Mouse (Mus musculus): ENCODE results near the gene Stard13. TPM values are rescaled to one million over a fixed set of nuclear protein-coding genes. Genes with fewer than 3 reads are reported as not detected.

Stard13 gene
- total RNA-seq, 2 experiments from 2014 or later, result 23.6 TPM

- DNase-seq, result no peak
- intact Hi-C loops (cut with DNase I), result no loop called here
Observed at GRCm38 (mm10) chr5:151074282-151074681, 159.4 kb downstream of the Stard13 start.

- intact Hi-C loops (cut with DNase I), result no loop called here
- no peak for DNase-seq
Observed at GRCm38 (mm10) chr5:151071430-151071829, 162.2 kb downstream of the Stard13 start.

- intact Hi-C loops (cut with DNase I), result no loop called here
Observed at GRCm38 (mm10) chr5:151070896-151071295, 162.7 kb downstream of the Stard13 start.

GRCm38 (mm10) chr5:151069569-151069968 lies 164.1 kb downstream of the Stard13 start:
- DNase-seq, result no peak

More at GRCm38 (mm10) chr5:151070896-151071295, 162.7 kb downstream of the Stard13 start:
- no peak for DNase-seq

GRCm38 (mm10) chr5:151066016-151066415 lies 167.6 kb downstream of the Stard13 start:
- no peak for DNase-seq
- intact Hi-C loops (cut with DNase I), result no loop called here

More at GRCm38 (mm10) chr5:151069569-151069968, 164.1 kb downstream of the Stard13 start:
- intact Hi-C loops (cut with DNase I), result no loop called here

GRCm38 (mm10) chr5:151065228-151065627 lies 168.4 kb downstream of the Stard13 start:
- DNase-seq, result no peak
- intact Hi-C loops (cut with DNase I), result no loop called here

GRCm38 (mm10) chr5:151061942-151062341 lies 171.7 kb downstream of the Stard13 start:
- no peak for DNase-seq
- intact Hi-C loops (cut with DNase I), result no loop called here

- DNase-seq, result no peak
- intact Hi-C loops (cut with DNase I), result no loop called here
Observed at GRCm38 (mm10) chr5:151060476-151060875, 173.2 kb downstream of the Stard13 start.

- intact Hi-C loops (cut with DNase I), result loop anchor here (5.0 kb wide), 1 partner anchor 308 kb away; no protein-coding TSS in a partner anchor
- DNase-seq, result no peak
Observed at GRCm38 (mm10) chr5:151059772-151060171, 173.9 kb downstream of the Stard13 start.

GRCm38 (mm10) chr5:151059352-151059751 lies 174.3 kb downstream of the Stard13 start:
- intact Hi-C loops (cut with DNase I), result loop anchor here (5.0 kb wide), 1 partner anchor 308 kb away; no protein-coding TSS in a partner anchor
- no peak for DNase-seq

- DNase-seq, result no peak
- intact Hi-C loops (cut with DNase I), result loop anchor here (5.0 kb wide), 1 partner anchor 310 kb away; no protein-coding TSS in a partner anchor
Observed at GRCm38 (mm10) chr5:151057716-151058115, 175.9 kb downstream of the Stard13 start.

GRCm38 (mm10) chr5:151056920-151057294 lies 176.7 kb downstream of the Stard13 start:
- intact Hi-C loops (cut with DNase I), result loop anchor here (5.0 kb wide), 1 partner anchor 310 kb away; no protein-coding TSS in a partner anchor
- DNase-seq, result peak in 1 of 2 experiments; percentile 57

- intact Hi-C loops (cut with DNase I), result loop anchor here (5.0 kb wide), 1 partner anchor 311 kb away; no protein-coding TSS in a partner anchor
- DNase-seq, result no peak
Observed at GRCm38 (mm10) chr5:151056255-151056919, 177.2 kb downstream of the Stard13 start.

GRCm38 (mm10) chr5:151055426-151056090 lies 178.1 kb downstream of the Stard13 start:
- DNase-seq, result no peak
- intact Hi-C loops (cut with DNase I), result loop anchor here (5.0 kb wide), 1 partner anchor 312 kb away; no protein-coding TSS in a partner anchor

GRCm38 (mm10) chr5:151054743-151055114 lies 178.9 kb downstream of the Stard13 start:
- DNase-seq, result no peak
- intact Hi-C loops (cut with DNase I), result loop anchor here (5.0 kb wide), 1 partner anchor 313 kb away; no protein-coding TSS in a partner anchor

- intact Hi-C loops (cut with DNase I), result no loop called here
- no peak for DNase-seq
Observed at GRCm38 (mm10) chr5:151054100-151054742, 179.4 kb downstream of the Stard13 start.

- no peak for DNase-seq
Observed at GRCm38 (mm10) chr5:151053190-151053589, 180.4 kb downstream of the Stard13 start.

GRCm38 (mm10) chr5:151052331-151052730 lies 181.3 kb downstream of the Stard13 start:
- intact Hi-C loops (cut with DNase I), result no loop called here
- no peak for DNase-seq

More at GRCm38 (mm10) chr5:151053190-151053589, 180.4 kb downstream of the Stard13 start:
- intact Hi-C loops (cut with DNase I), result no loop called here

GRCm38 (mm10) chr5:151047488-151047887 lies 186.1 kb downstream of the Stard13 start:
- intact Hi-C loops (cut with DNase I), result loop anchor here (5.0 kb wide), 1 partner anchor 140 kb away; no protein-coding TSS in a partner anchor
- DNase-seq, result peak in 1 of 2 experiments; percentile 53

- intact Hi-C loops (cut with DNase I), result loop anchor here (5.0 kb wide), 1 partner anchor 140 kb away; no protein-coding TSS in a partner anchor
- peak; percentile 59 to 61 for DNase-seq
Observed at GRCm38 (mm10) chr5:151046917-151047316, 186.7 kb downstream of the Stard13 start.

- intact Hi-C loops (cut with DNase I), result loop anchor here (5.0 kb wide), 1 partner anchor 141 kb away; no protein-coding TSS in a partner anchor
- no peak for DNase-seq
Observed at GRCm38 (mm10) chr5:151046131-151046530, 187.5 kb downstream of the Stard13 start.
